Mouse (Mus musculus): ENCODE measurements around the gene Cadm1.

- TF ChIP-seq POLR2A (IDR thresholded peaks at IDR 0.05; ENCODE audit: borderline replicate concordance, control insufficient read depth, low read depth, low read length) (no peak), CTCF (IDR thresholded peaks at IDR 0.05; ENCODE audit: control insufficient read depth, insufficient read depth, low read length) (no peak)
Measured at GRCm38 (mm10) chr9:47624565-47625520, 94.9 kb downstream of the Cadm1 start.
